Mouse (Mus musculus): Measurements from ENCODE around the gene Elac2.

GRCm38 (mm10) chr11:65049090-65049489, 70.3 kb downstream of the Elac2 start:
- TF ChIP-seq POLR2A (IDR thresholded peaks at IDR 0.05; ENCODE audit: low read depth, low read length): no peak
- TF ChIP-seq MYC (IDR thresholded peaks at IDR 0.05; ENCODE audit: low read depth, low read length): no peak
- no peak for TF ChIP-seq NRF1 (IDR thresholded peaks at IDR 0.05; ENCODE audit: low read depth, low read length)
- TF ChIP-seq ZKSCAN1 (IDR thresholded peaks at IDR 0.05; ENCODE audit: borderline replicate concordance, low read depth, low read length): no peak
- TF ChIP-seq TCF12 (IDR thresholded peaks at IDR 0.05; ENCODE audit: low read depth, low read length): no peak
- no peak for TF ChIP-seq CTCF (conservative IDR thresholded peaks at IDR 0.05 in 1 of 2, IDR thresholded peaks at IDR 0.05 in 1 of 2; ENCODE audit: low read depth in 2 of 2, low read length in 2 of 2)
- TF ChIP-seq USF1 (IDR thresholded peaks at IDR 0.05; ENCODE audit: low read depth, low read length): no peak
- no peak for TF ChIP-seq MAFK (IDR thresholded peaks at IDR 0.05; ENCODE audit: insufficient replicate concordance, low read length)
